Mouse (Mus musculus): Measurements from ENCODE around the gene Shisa7.
"Not testable (repeated sequence)": the region's sequence is repeated elsewhere in the genome, so short reads cannot be mapped to it uniquely, and the experiment has no call there.

Shisa7 gene

GRCm38 (mm10) chr7:4844245-4844916 is at the start of gene Shisa7:
TSS of gene Shisa7 (minus strand) at chr7:4844696.
- no peak for DNase-seq (ENCODE audit: low read depth, low spot score)

- DNase-seq (ENCODE audit: low read depth, low spot score) = no peak
These were observed 42.2 kb upstream of the Shisa7 start for GRCm38 (mm10) chr7:4886680-4887079.

- DNase-seq (ENCODE audit: low read depth, low spot score) = not testable (repeated sequence)
These were observed 34.5 kb upstream of the Shisa7 start for GRCm38 (mm10) chr7:4879036-4879435.

- DNase-seq (ENCODE audit: low read depth, low spot score) = peak; percentile 50
These were observed 33.7 kb upstream of the Shisa7 start for GRCm38 (mm10) chr7:4878186-4878585.

- DNase-seq (ENCODE audit: low read depth, low spot score) = no peak
These were observed 32.7 kb upstream of the Shisa7 start for GRCm38 (mm10) chr7:4877226-4877625.

GRCm38 (mm10) chr7:4876753-4877221 is 32.3 kb upstream of the Shisa7 start, which contains the start of gene Isoc2a:
TSS of gene Isoc2a (plus strand) at chr7:4877153.
- peak; percentile 95 for DNase-seq (ENCODE audit: low read depth, low spot score)

GRCm38 (mm10) chr7:4870133-4870532 is 25.6 kb upstream of the Shisa7 start, which contains the start of gene Isoc2b:
TSS of gene Isoc2b (minus strand) at chr7:4870258.
- no peak for DNase-seq (ENCODE audit: low read depth, low spot score)

GRCm38 (mm10) chr7:4866631-4867180 is 22.2 kb upstream of the Shisa7 start:
- DNase-seq (ENCODE audit: low read depth, low spot score) = no peak

GRCm38 (mm10) chr7:4865579-4866493 is 21.3 kb upstream of the Shisa7 start:
- peak; percentile 98 for DNase-seq (ENCODE audit: low read depth, low spot score)

- peak; percentile 49 for DNase-seq (ENCODE audit: low read depth, low spot score)
These were observed 20.6 kb upstream of the Shisa7 start for GRCm38 (mm10) chr7:4865090-4865489.

GRCm38 (mm10) chr7:4864130-4864845 is 19.8 kb upstream of the Shisa7 start:
- DNase-seq (ENCODE audit: low read depth, low spot score) = no peak

- DNase-seq (ENCODE audit: low read depth, low spot score) = no peak
These were observed 19.1 kb upstream of the Shisa7 start for GRCm38 (mm10) chr7:4863541-4864080.

GRCm38 (mm10) chr7:4863041-4863440 is 18.5 kb upstream of the Shisa7 start:
- no peak for DNase-seq (ENCODE audit: low read depth, low spot score)

GRCm38 (mm10) chr7:4860926-4861325 is 16.4 kb upstream of the Shisa7 start:
- not testable (repeated sequence) for DNase-seq (ENCODE audit: low read depth, low spot score)

GRCm38 (mm10) chr7:4859418-4859978 is 15.0 kb upstream of the Shisa7 start:
- DNase-seq (ENCODE audit: low read depth, low spot score) = no peak

- DNase-seq (ENCODE audit: low read depth, low spot score) = no peak
These were observed 12.8 kb upstream of the Shisa7 start for GRCm38 (mm10) chr7:4857321-4857720.

GRCm38 (mm10) chr7:4856508-4856907 is 12.0 kb upstream of the Shisa7 start:
- no peak for DNase-seq (ENCODE audit: low read depth, low spot score)

GRCm38 (mm10) chr7:4853613-4854012 is 9.1 kb upstream of the Shisa7 start:
- DNase-seq (ENCODE audit: low read depth, low spot score) = no peak

GRCm38 (mm10) chr7:4851315-4851688 is 6.8 kb upstream of the Shisa7 start:
- DNase-seq (ENCODE audit: low read depth, low spot score) = no peak

GRCm38 (mm10) chr7:4850621-4851314 is 6.3 kb upstream of the Shisa7 start:
- DNase-seq (ENCODE audit: low read depth, low spot score) = no peak

All from CD4-positive helper T cell, adult 2 months (primary cell).